Mouse (Mus musculus) testis, adult 2 months (tissue): ENCODE data around the gene Surf2.

ENCODE experiments used
- CTCF ChIP-seq: fragments of 200-500 bp; IDR thresholded peaks from 2 replicates; pipeline ENCODE4 v1.5.1; 2012; ENCODE audit warnings: low read depth, mild to moderate bottlenecking, inconsistent platforms, low read length, moderate library complexity; ENCODE audit not compliant: control insufficient read depth, insufficient read depth, insufficient replicate concordance
- POLR2A ChIP-seq: fragments of 200-500 bp; IDR thresholded peaks from 2 replicates; pipeline ENCODE4 v1.6.1; 2012; ENCODE audit warnings: low read depth, mild to moderate bottlenecking, inconsistent platforms, low read length, moderate library complexity; ENCODE audit not compliant: control insufficient read depth

DNA sequence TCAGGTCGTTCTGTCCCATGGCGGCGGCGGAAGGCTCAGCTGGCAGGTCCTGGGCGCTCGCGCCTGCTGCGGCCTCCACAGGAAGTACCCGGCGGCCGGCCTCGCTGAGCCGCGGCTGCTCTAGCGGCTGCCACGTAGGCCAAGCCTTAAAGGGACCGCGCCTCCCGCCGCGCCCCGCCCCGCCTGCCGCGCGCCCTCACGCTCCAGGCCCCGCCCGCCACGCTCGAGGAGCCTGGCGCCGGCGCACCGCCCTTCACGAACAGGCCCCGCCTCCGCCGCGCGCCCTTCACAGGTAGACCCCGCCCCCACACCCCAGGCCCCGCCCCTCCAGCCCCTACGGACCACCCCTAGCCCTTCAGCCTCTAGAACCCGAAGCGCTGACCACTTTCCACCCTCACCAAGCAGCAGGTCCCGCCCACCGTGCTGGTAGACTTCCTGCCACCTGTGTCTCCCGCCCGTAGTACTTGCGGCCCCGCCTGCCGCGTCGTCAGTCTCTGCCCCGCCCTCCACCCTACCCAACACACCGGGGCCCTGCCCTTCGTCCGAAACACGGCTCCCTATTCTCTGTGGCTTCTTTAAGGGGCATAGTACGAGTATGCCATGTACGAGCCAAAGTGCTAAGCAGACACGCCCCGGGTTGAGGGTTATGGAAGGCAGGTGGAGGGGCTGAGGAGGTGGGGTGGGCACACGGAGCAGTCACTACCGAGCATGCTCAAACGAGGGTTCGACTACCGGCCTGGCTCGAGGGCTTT lies 17.3 kb downstream of the Surf2 start, which contains the start of the genes Surf4 and Stkld1:
- TF ChIP-seq POLR2A (peak; percentile 74), CTCF (no peak)
